Mouse (Mus musculus) forebrain, embryonic 10.5 days (tissue): Measurements from ENCODE around the gene Ppp2r5b. TPM values are rescaled to one million over a fixed set of nuclear protein-coding genes. Genes with fewer than 3 reads are reported as not detected.

Experiments used
- DNase-seq: peaks from one replicate; pipeline ENCODE4 v3.0.0-alpha.2; 2017; ENCODE audit warnings: low spot score; ENCODE audit errors: extremely low spot score
- H3K27ac ChIP-seq: fragments of 300-500 bp; sonication (generic); 2 replicates; pipeline ENCODE4 v1.5.1; 2016; ENCODE audit warnings: mild to moderate bottlenecking
- H3K27me3 ChIP-seq: fragments of 300-500 bp; sonication (generic); 2 replicates; pipeline ENCODE4 v1.6.1; 2016; ENCODE audit warnings: mild to moderate bottlenecking; ENCODE audit not compliant: poor library complexity, severe bottlenecking
- H3K36me3 ChIP-seq: fragments of 300-500 bp; sonication (generic); replicated peaks from 2 replicates; pipeline ENCODE4 v1.6.1; 2016; ENCODE audit warnings: mild to moderate bottlenecking, moderate library complexity
- H3K4me1 ChIP-seq: fragments of 300-500 bp; sonication (generic); 2 replicates; pipeline ENCODE4 v1.6.1; 2016
- H3K4me3 ChIP-seq: fragments of 300-500 bp; sonication (generic); 2 replicates; pipeline ENCODE4 v1.5.1; 2016; ENCODE audit warnings: mild to moderate bottlenecking, moderate library complexity
- H3K9me3 ChIP-seq: fragments of 300-500 bp; sonication (generic); 2 replicates; pipeline ENCODE4 v1.6.1; 2016; ENCODE audit warnings: mild to moderate bottlenecking, moderate library complexity
- WGBS: fragments of 180-500 bp; shearing (Covaris S2); methylation state at CpG from one replicate; pipeline ENCODE4 v1.1.7; 2016; 5-methylcytosine and 5-hydroxymethylcytosine counted together
- polyA plus RNA-seq: library from polyadenylated mRNA; unstranded; fragments of >200 nt; fragmentation: Nextera tagmentation; extraction: Ambion mirVana; gene quantifications from 2 replicates; pipeline ENCODE4 v1.2.1, GENCODE M21; 2016

The Ppp2r5b gene
- polyA plus RNA-seq, 1 experiment from 2014 or later = 24.4 TPM

GRCm38 (mm10) chr19:6275740-6276389, 40.2 kb upstream of the Ppp2r5b start:
- peak overlapping the region; percentile 92 for H3K27ac ChIP-seq
- peaks cover 49% of the 10 kb centered on the region for H3K4me1 ChIP-seq
- WGBS = 8% methylated on average over 15 of the region's 15 CpGs
- no peak for DNase-seq
- no peaks in the 10 kb centered on the region for H3K9me3 ChIP-seq
- H3K36me3 ChIP-seq = peaks cover 23% of the 10 kb centered on the region
- no peaks in the 10 kb centered on the region for H3K27me3 ChIP-seq
- H3K4me3 ChIP-seq = peak overlapping the region; percentile 93

- Histone ChIP-seq H3K4me1 (peaks cover 45% of the 10 kb centered on the region), H3K4me3 (no peak overlapping the region), H3K9me3 (no peaks in the 10 kb centered on the region), H3K36me3 (peaks cover 5% of the 10 kb centered on the region), H3K27ac (no peak overlapping the region), H3K27me3 (no peaks in the 10 kb centered on the region)
- no peak for DNase-seq
- WGBS = 93% methylated on average over 13 of the region's 13 CpGs
Measured at GRCm38 (mm10) chr19:6273998-6274608, 38.4 kb upstream of the Ppp2r5b start.

- peaks cover 39% of the 10 kb centered on the region for H3K4me1 ChIP-seq
- no peak overlapping the region for H3K27ac ChIP-seq
- no peaks in the 10 kb centered on the region for H3K9me3 ChIP-seq
- H3K36me3 ChIP-seq = peaks cover under 1% of the 10 kb centered on the region
- WGBS = 91% methylated on average over 4 of the region's 4 CpGs
- no peaks in the 10 kb centered on the region for H3K27me3 ChIP-seq
- H3K4me3 ChIP-seq = no peak overlapping the region
- DNase-seq = no peak
Measured at GRCm38 (mm10) chr19:6273592-6273991, 37.9 kb upstream of the Ppp2r5b start.

GRCm38 (mm10) chr19:6272738-6273137, 37.1 kb upstream of the Ppp2r5b start:
- Histone ChIP-seq H3K9me3 (no peaks in the 10 kb centered on the region), H3K27me3 (no peaks in the 10 kb centered on the region), H3K4me1 (peaks cover 35% of the 10 kb centered on the region), H3K4me3 (no peak overlapping the region), H3K27ac (no peak overlapping the region), H3K36me3 (no peaks in the 10 kb centered on the region)
- no peak for DNase-seq
- 84% methylated on average over 4 of the region's 4 CpGs for WGBS

- Histone ChIP-seq H3K36me3 (no peaks in the 10 kb centered on the region), H3K27ac (no peak overlapping the region), H3K4me1 (peaks cover 28% of the 10 kb centered on the region), H3K27me3 (no peaks in the 10 kb centered on the region), H3K4me3 (no peak overlapping the region), H3K9me3 (no peaks in the 10 kb centered on the region)
- DNase-seq = no peak
- WGBS = 68% methylated on average over 7 of the region's 7 CpGs
Measured at GRCm38 (mm10) chr19:6272053-6272452, 36.4 kb upstream of the Ppp2r5b start.

- Histone ChIP-seq H3K4me1 (peaks cover 28% of the 10 kb centered on the region), H3K36me3 (no peaks in the 10 kb centered on the region), H3K4me3 (0 out of 2 replicates have a peak overlapping the region, but pooled peaks have one; percentile 2), H3K9me3 (no peaks in the 10 kb centered on the region), H3K27ac (0 out of 2 replicates have a peak overlapping the region, but pooled peaks have one; percentile 53), H3K27me3 (no peaks in the 10 kb centered on the region)
- 41% methylated on average over 8 of the region's 8 CpGs for WGBS
- no peak for DNase-seq
Measured at GRCm38 (mm10) chr19:6271206-6271605, 35.5 kb upstream of the Ppp2r5b start.

- Histone ChIP-seq H3K36me3 (no peaks in the 10 kb centered on the region), H3K4me1 (peaks cover 23% of the 10 kb centered on the region), H3K9me3 (no peaks in the 10 kb centered on the region), H3K4me3 (0 out of 2 replicates have a peak overlapping the region, but pooled peaks have one; percentile 2), H3K27ac (0 out of 2 replicates have a peak overlapping the region, but pooled peaks have one; percentile 53), H3K27me3 (no peaks in the 10 kb centered on the region)
- no peak for DNase-seq
- 64% methylated on average over 9 of the region's 9 CpGs for WGBS
Measured at GRCm38 (mm10) chr19:6270661-6271060, 35.0 kb upstream of the Ppp2r5b start.

- Histone ChIP-seq H3K4me1 (peaks cover 15% of the 10 kb centered on the region), H3K4me3 (no peak overlapping the region), H3K9me3 (no peaks in the 10 kb centered on the region), H3K27me3 (no peaks in the 10 kb centered on the region), H3K27ac (no peak overlapping the region), H3K36me3 (no peaks in the 10 kb centered on the region)
- DNase-seq = no peak
- WGBS = 89% methylated on average over 8 of the region's 8 CpGs
Measured at GRCm38 (mm10) chr19:6269798-6270475, 34.3 kb upstream of the Ppp2r5b start.

GRCm38 (mm10) chr19:6268670-6269132, 33.0 kb upstream of the Ppp2r5b start:
- H3K9me3 ChIP-seq = no peaks in the 10 kb centered on the region
- no peaks in the 10 kb centered on the region for H3K27me3 ChIP-seq
- H3K36me3 ChIP-seq = no peaks in the 10 kb centered on the region
- DNase-seq = no peak
- H3K27ac ChIP-seq = no peak overlapping the region
- 85% methylated on average over 7 of the region's 7 CpGs for WGBS
- H3K4me3 ChIP-seq = no peak overlapping the region
- H3K4me1 ChIP-seq = peaks cover 10% of the 10 kb centered on the region

- no peaks in the 10 kb centered on the region for H3K36me3 ChIP-seq
- H3K27ac ChIP-seq = no peak overlapping the region
- H3K27me3 ChIP-seq = no peaks in the 10 kb centered on the region
- DNase-seq = peak; percentile 85
- H3K4me1 ChIP-seq = peaks cover 10% of the 10 kb centered on the region
- WGBS = 20% methylated on average over 8 of the region's 8 CpGs
- H3K9me3 ChIP-seq = no peaks in the 10 kb centered on the region
- no peak overlapping the region for H3K4me3 ChIP-seq
Measured at GRCm38 (mm10) chr19:6268170-6268528, 32.5 kb upstream of the Ppp2r5b start.

GRCm38 (mm10) chr19:6267306-6268169, 31.9 kb upstream of the Ppp2r5b start:
- Histone ChIP-seq H3K9me3 (no peaks in the 10 kb centered on the region), H3K27me3 (no peaks in the 10 kb centered on the region)
- WGBS = 78% methylated on average over 11 of the region's 11 CpGs

GRCm38 (mm10) chr19:6265727-6266182, 30.1 kb upstream of the Ppp2r5b start:
- Histone ChIP-seq H3K9me3 (peaks cover 4% of the 10 kb centered on the region; the same call in 1 of the 2 replicates), H3K27ac (no peak overlapping the region), H3K4me1 (peaks cover 5% of the 10 kb centered on the region), H3K4me3 (no peak overlapping the region), H3K27me3 (no peaks in the 10 kb centered on the region), H3K36me3 (peaks cover 17% of the 10 kb centered on the region)
- WGBS = 69% methylated on average over 6 of the region's 6 CpGs
- DNase-seq = no peak

More at GRCm38 (mm10) chr19:6267306-6268169, 31.9 kb upstream of the Ppp2r5b start:
- Histone ChIP-seq H3K4me1 (peaks cover 10% of the 10 kb centered on the region), H3K4me3 (no peak overlapping the region), H3K27ac (no peak overlapping the region), H3K36me3 (no peaks in the 10 kb centered on the region)
- no peak for DNase-seq
